Mouse (Mus musculus) naive thymus-derived CD4-positive, alpha-beta T cell, adult 2 months (primary cell): ENCODE data around the gene Nbeal2.
"Not testable (repeated sequence)": the region's sequence is repeated elsewhere in the genome, so short reads cannot be mapped to it uniquely, and the experiment has no call there.

Experiments
- DNase-seq: peaks from one replicate; pipeline ENCODE4 v3.0.0-alpha.2; 2011; ENCODE audit warnings: low read depth

The Nbeal2 gene

DNA sequence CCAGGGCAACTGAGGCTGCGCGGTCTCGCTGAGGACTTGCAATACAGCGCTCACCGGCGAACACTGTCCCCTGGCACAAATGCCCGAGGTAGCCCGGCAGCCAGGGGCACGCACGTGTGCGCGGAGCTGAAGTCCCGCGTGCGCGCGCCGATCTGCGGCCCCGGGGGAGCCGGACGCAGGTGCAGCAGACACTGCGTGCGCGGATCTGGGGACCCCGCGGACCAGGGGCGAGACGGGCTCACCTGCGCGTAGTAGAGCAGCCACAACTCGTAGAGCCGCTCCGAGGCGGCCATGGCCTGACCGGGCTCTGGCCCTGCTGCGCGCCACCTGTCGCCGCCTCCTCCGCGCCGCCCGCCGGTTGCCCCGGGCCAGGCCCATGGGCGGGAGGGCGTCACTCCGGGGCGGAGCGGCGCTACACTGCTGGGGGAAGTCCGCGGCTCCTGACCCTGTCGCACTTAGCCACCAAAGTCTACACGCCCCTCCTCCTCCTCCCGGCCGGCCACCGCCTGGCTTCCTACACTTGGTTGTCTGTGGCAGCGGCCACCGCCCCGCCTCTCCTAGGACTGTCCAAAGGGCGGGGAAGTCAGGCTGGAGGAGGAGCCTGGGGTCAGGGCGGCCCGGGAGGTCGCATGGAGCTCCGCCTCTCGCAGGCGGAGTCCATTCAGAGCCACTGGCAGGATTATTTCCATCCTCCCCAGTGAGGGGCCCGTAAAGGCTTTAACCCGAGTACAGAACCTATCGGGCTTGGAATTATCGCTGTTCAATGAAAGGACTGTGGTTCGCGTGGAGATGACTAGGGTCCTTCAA lies at the start of gene Nbeal2:
TSS of gene Nbeal2 (minus strand) at position 507 of the 807 bp plus-strand sequence.
- DNase-seq = peak; percentile 89

DNA sequence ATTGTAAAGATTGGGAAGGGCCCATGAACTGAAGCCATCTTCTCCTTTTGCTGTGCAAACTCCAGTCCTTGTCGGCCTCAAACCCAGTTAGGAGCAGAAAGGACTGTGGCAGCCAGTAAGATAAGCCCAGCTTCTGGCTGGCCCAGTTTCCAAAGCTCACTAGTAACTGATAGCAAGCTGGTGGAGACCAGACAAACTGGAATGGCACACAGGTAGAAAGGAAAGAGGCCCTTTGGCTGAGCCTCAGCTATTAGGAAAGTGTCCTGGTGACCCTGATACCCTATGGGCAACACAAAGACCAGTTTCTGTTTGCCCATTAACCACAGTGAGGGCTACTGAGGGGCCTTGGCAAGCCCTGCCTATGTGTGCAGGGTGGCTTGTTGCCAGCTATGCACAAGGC lies 48.9 kb upstream of the Nbeal2 start:
- no peak for DNase-seq

DNA sequence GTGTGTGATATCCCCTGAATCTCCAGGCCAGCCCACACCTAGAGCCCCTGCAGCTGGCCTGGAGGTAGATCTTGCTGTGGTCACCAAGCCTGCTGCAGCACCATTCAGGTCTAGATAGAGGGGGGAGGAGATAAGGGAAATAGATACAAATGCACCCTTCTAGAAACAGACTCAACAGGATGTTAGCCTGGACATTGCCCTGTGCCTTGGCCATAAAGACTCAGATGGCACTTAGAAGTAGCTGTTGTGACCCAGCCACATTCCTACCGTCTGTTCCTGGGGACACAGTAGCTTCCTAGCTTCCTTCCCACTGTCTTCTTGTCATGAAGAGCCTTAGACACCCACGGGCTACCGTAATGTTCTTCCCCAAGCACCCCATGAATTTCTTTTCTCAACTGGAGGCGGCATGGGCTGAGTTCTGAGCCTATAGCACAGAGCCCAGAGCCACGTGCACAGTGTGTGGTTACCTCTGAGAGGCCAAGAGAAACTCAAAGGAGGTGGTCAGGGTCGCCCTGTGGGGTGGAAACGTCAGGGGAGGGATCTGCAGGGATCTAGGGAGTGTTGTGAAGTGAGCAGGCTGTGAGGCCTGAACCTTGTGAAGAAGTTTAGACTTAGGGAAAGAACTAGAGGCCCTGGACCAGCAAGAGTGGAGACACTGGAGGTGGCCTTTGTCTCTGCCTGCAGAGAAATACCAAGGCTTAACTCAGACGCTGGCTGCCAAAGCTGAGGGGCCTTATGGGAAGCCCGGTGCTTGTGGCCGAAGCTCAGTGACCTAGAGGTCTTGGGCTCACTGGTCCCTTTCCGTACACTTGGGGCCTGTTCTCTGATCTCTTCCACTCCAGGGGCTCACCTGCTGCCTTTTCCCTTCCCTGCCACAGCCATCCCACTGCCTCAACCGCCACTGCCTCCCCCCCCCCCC lies 47.4 kb upstream of the Nbeal2 start:
- no peak for DNase-seq

GRCm38 (mm10) chr9:110699574-110699973 lies 45.6 kb upstream of the Nbeal2 start:
- no peak for DNase-seq

DNA sequence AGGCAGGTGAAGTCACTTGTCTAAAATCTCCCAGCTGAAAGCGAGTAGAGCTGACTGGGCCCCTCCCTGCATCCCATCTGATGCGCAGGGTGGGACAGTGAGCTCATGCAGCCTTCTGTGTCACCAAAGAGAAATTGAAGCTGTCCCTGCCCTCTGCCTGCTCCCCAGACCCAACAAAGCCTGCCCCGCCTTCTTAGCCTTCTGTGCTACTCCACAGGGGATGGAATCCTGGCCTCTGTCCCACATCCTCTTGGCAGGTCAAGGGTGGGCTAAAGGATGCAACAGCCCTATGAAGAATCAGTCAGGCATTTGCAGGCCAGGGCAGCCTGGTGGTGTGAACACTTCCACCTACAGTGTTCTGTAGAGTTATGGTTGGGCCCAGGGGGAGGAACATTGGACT lies 43.5 kb upstream of the Nbeal2 start:
- no peak for DNase-seq

DNA sequence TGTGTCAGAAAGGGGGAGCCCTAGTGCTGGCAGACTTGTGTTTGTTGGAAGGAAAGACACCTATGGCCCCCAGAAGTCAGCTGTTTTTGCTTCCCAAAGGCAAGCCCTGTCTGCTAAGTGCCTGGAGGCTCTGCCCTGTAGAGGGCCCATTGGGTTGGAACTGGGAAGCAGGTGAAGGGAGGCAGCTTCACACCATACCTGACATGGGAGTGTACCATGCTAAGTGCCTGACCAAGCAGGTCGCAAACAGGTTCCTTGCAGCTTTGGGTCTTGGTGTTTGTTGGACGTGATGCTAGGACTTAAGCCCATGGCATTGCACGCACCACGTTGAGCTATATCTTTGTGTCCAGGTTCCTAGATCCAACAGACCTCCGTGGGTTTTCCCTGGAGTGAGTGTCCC lies 42.5 kb upstream of the Nbeal2 start:
- no peak for DNase-seq

DNA sequence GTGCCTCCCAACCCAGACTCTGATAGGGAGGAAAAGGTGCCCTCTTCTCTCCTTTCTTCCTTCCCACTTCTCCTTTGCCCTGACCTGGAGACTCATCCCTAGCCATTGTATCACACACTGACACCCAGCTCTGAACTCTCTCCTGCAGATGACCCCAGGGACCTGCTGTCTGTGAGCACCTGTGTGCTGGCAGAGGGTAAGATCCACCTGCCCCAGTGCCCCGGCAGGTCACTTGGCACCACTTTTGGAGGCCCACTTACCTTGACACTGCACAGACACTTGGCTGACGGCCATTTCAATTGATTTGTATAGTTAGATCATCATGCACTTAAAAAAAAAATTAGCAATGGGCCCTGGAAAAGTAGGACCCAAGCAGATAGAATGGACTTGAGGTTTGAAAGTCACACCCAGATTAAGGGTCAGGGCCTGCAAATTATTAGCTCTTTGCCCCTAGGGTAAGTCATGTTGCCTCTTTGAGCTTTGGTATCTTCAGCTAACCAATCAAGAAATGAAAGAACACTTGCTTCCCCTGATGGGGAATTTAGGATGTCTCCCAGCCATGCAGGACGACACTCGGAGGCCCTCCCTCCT lies 41.3 kb upstream of the Nbeal2 start:
- DNase-seq = no peak

DNA sequence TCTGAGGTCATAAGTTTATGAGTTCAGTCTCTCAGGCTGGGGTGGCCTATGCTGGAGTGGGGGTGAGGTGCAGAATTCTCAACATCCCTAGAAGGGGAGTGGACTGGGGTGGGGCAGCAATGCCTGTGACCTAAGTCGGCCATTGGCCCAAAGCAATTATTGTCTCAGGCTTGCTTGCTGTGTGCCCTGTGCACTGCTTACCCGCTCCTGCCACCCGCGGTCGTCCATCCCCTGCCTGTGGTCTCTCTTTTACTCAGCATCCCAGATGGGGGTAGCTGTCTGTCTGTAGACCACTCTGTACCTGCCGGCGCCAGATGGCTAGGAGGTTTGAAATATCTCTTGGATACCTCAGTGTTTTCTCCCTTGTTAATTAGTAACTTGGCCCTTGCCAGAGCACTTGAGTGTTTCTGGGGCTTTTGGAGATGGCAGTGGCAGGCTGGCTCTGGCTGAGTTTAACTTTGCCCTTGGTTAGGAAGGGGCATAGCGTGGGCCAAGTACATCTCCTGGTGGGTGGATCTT lies 35.4 kb upstream of the Nbeal2 start:
- no peak for DNase-seq

DNA sequence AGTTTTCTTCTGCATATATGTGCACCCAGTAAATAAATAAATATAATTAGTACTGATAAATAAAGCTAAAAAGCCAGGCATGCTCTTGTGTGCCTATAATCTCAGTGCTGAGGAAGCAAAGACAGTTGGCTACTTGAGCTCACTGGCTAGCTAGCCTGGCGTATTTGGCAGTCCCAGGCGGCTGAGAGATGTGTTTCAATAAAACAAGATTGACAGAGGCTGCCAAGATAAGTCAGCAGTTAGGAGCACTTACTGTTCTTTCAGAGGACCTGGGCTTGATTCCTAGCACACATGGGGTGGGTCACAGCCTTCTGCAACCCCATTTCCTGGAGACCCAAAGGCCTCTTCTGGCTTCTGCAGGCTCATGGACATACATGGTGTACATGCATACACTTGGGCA lies 33.9 kb upstream of the Nbeal2 start:
- DNase-seq = no peak

- no peak for DNase-seq
These were observed 33.1 kb upstream of the Nbeal2 start for GRCm38 (mm10) chr9:110687061-110687460.

GRCm38 (mm10) chr9:110686472-110686871 lies 32.5 kb upstream of the Nbeal2 start:
- DNase-seq = no peak

DNA sequence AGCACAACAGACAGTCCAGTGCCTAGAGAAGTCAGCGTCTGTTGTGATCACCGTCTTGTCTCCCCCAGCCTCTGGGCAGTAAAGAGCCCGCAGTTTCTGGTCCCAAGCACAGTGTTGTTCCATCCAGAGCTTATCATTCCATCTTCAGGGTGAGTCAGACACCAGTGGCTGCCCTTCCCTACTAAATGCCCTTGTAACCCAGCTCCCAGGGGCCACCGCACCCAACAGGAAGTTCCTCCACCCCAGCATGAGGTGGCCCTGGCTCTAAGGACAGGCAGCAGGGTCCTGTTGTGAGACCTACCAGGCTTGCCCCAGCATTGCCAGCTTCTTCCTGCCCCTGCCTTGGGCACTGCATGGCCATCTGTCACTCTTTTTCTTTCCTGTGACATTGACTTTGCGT lies 31.6 kb upstream of the Nbeal2 start:
- no peak for DNase-seq

GRCm38 (mm10) chr9:110685187-110685586 lies 31.2 kb upstream of the Nbeal2 start:
- DNase-seq = peak; percentile 50

- DNase-seq = peak; percentile 20
These were observed 30.3 kb upstream of the Nbeal2 start for GRCm38 (mm10) chr9:110684100-110684831.

- DNase-seq = no peak
These were observed 29.7 kb upstream of the Nbeal2 start for GRCm38 (mm10) chr9:110683574-110684099.

GRCm38 (mm10) chr9:110682697-110683096 lies 28.7 kb upstream of the Nbeal2 start:
- not testable (repeated sequence) for DNase-seq

DNA sequence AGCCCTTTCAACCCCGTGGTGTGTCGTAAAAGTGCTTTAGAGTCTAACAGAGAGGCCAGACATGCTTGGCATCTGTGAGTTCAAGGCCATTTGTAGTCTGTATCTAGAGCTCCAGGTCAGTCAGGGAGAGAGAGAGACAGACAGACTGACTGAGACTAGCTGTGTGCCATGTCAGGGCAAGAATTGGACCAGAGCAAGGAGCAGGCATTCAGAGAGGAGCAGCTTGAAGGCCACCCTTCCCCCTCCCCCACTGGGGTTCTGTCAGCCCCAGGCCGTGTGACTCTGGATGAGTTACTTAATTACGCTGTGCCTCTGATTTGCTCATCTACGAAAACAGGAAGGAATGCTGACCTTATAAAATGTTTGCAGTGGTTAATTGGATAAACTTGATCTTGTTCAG lies 28.3 kb upstream of the Nbeal2 start:
- DNase-seq = no peak

DNA sequence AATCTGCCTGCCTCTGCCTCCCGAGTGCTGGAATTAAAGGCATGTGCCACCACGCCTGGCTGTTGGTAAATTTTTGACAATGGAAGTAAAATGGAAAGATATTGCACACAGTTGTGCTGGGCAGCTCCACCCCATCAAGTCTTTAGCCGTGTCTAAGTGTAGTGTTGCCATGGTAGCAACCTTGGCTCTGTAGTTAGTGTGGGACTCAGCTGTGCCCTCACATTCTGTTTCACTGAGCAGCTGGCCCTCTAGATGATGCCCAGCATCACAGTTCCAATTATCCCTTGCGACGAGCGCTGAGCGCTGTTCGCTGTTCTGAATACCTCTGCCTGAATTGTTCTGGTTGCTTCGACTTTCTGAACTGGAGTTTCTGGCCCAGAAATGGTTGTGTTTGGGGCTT lies 27.9 kb upstream of the Nbeal2 start:
- DNase-seq = no peak

GRCm38 (mm10) chr9:110680736-110681507 lies 27.0 kb upstream of the Nbeal2 start:
- DNase-seq = no peak

DNA sequence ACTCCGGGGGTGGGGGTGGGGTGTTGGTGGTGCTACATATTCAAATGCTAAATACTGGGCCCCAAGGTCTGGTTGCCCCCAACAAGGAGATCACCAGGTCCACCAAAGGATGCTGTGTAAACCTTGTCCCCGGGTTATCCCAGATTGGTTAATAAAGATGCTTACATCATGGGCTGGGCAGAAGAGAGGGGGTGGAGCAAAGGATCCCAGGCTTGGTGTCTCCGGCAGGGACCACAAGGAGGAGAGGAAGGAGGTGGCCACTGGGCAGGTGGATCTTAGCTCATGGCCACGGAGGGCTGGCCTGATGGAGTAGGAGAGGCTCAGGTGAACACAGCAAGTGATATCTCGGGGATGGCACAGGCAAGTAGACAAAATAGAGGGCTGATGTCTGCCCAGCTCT lies 24.9 kb upstream of the Nbeal2 start:
- DNase-seq = no peak

DNA sequence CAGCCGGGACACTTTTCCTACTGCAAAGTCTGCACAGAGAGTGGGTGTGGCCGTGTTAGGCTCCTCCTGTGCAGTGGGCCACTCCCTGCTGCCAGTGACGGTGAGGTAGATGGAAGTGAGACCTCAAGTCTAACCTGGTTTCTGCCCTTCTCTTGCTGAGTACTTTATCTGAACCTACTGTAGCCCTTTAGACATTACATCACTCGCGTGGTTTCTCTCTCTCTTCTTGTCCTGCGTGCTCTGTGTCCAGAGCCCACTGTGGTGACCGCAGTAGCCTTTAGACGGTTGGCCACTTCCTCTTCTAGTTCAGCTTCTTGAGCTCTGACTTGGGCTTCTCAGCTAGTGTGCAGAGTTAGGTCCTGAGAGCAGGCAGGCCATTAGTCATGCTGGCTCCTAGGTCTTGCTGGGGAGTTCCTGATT lies 22.5 kb upstream of the Nbeal2 start:
- DNase-seq = peak; percentile 21
